Mouse (Mus musculus) embryonic fibroblast, embryonic 13.5 days (primary cell): ENCODE measurements around the gene Pdha2. TPM values are rescaled to one million over a fixed set of nuclear protein-coding genes. Genes with fewer than 3 reads are reported as not detected.

Experiments
- H3K27ac ChIP-seq: 2 replicates; pipeline ENCODE4 v1.5.1; 2012; ENCODE audit warnings: low read length, control low read depth, inconsistent platforms; ENCODE audit not compliant: insufficient read depth
- H3K4me1 ChIP-seq: 2 replicates; pipeline ENCODE4 v1.6.1; 2011; ENCODE audit warnings: low read length; ENCODE audit not compliant: control insufficient read depth, insufficient read depth
- H3K4me3 ChIP-seq: 2 replicates; pipeline ENCODE4 v1.5.1; 2011; ENCODE audit warnings: mild to moderate bottlenecking, control low read depth, low read length; ENCODE audit not compliant: insufficient read depth
- CTCF ChIP-seq: IDR thresholded peaks from 2 replicates; pipeline ENCODE4 v1.5.1; 2011; ENCODE audit warnings: mild to moderate bottlenecking, control low read depth, low read length, moderate library complexity, borderline replicate concordance; ENCODE audit not compliant: insufficient read depth
- POLR2A ChIP-seq: IDR thresholded peaks from 2 replicates; pipeline ENCODE4 v1.6.1; 2011; ENCODE audit warnings: low read depth, mild to moderate bottlenecking, control low read depth, low read length, moderate library complexity
- polyA plus RNA-seq: library from polyadenylated mRNA; stranded (reverse); fragments of >200 nt; gene quantifications from 2 replicates; pipeline ENCODE4 v1.2.4, GENCODE M21; 2011; ENCODE audit warnings: low read depth; ENCODE audit not compliant: missing spikeins, insufficient read length

Pdha2 gene
- not detected in 2 replicates for polyA plus RNA-seq

- no peak within 1 kb of the TSS for H3K27ac ChIP-seq
- H3K4me1 ChIP-seq: no peaks in the 10 kb centered on the region
- TF ChIP-seq CTCF: no peak
- no peak for TF ChIP-seq POLR2A
- H3K4me3 ChIP-seq: no peak within 1 kb of the TSS
Measured at GRCm38 (mm10) chr3:141212255-141212654, at the start of gene Pdha2. Gene Pdha2 (minus strand): TSS chr3:141212355.

- TF ChIP-seq CTCF (no peak), POLR2A (no peak)
- Histone ChIP-seq H3K4me3 (no peak overlapping the region), H3K27ac (no peak overlapping the region), H3K4me1 (no peaks in the 10 kb centered on the region)
Measured at GRCm38 (mm10) chr3:141260518-141260917, 48.4 kb upstream of the Pdha2 start.

GRCm38 (mm10) chr3:141251440-141251839, 39.3 kb upstream of the Pdha2 start:
- H3K4me3 ChIP-seq: no peak overlapping the region
- no peak overlapping the region for H3K27ac ChIP-seq
- TF ChIP-seq POLR2A (no peak), CTCF (no peak)
- no peaks in the 10 kb centered on the region for H3K4me1 ChIP-seq

GRCm38 (mm10) chr3:141244725-141245298, 32.7 kb upstream of the Pdha2 start:
- no peak overlapping the region for H3K27ac ChIP-seq
- no peak overlapping the region for H3K4me3 ChIP-seq
- no peaks in the 10 kb centered on the region for H3K4me1 ChIP-seq
- TF ChIP-seq POLR2A (no peak), CTCF (no peak)

- H3K27ac ChIP-seq: no peak overlapping the region
- no peak for TF ChIP-seq CTCF
- TF ChIP-seq POLR2A: no peak
- no peaks in the 10 kb centered on the region for H3K4me1 ChIP-seq
- no peak overlapping the region for H3K4me3 ChIP-seq
Measured at GRCm38 (mm10) chr3:141238071-141238470, 25.9 kb upstream of the Pdha2 start.

- Histone ChIP-seq H3K27ac (no peak overlapping the region), H3K4me3 (no peak overlapping the region), H3K4me1 (no peaks in the 10 kb centered on the region)
- TF ChIP-seq CTCF: no peak
- no peak for TF ChIP-seq POLR2A
Measured at GRCm38 (mm10) chr3:141229148-141229547, 17.0 kb upstream of the Pdha2 start.

GRCm38 (mm10) chr3:141222339-141222738, 10.2 kb upstream of the Pdha2 start:
- Histone ChIP-seq H3K4me1 (0 out of 2 replicates have a peak, but pooled peaks cover 2% of the 10 kb centered on the region), H3K4me3 (no peak overlapping the region), H3K27ac (no peak overlapping the region)
- TF ChIP-seq POLR2A (no peak), CTCF (no peak)

GRCm38 (mm10) chr3:141218561-141218960, 6.4 kb upstream of the Pdha2 start:
- Histone ChIP-seq H3K4me3 (no peak overlapping the region), H3K27ac (no peak overlapping the region), H3K4me1 (0 out of 2 replicates have a peak, but pooled peaks cover 2% of the 10 kb centered on the region)
- TF ChIP-seq CTCF (no peak), POLR2A (no peak)

- TF ChIP-seq POLR2A (no peak), CTCF (no peak)
- Histone ChIP-seq H3K4me1 (0 out of 2 replicates have a peak, but pooled peaks cover 2% of the 10 kb centered on the region), H3K4me3 (no peak overlapping the region), H3K27ac (no peak overlapping the region)
Measured at GRCm38 (mm10) chr3:141216999-141217398, 4.8 kb upstream of the Pdha2 start.

- H3K27ac ChIP-seq: no peak overlapping the region
- 0 out of 2 replicates have a peak, but pooled peaks cover 2% of the 10 kb centered on the region for H3K4me1 ChIP-seq
- TF ChIP-seq POLR2A (no peak), CTCF (no peak)
- no peak overlapping the region for H3K4me3 ChIP-seq
Measured at GRCm38 (mm10) chr3:141216237-141216636, 4.1 kb upstream of the Pdha2 start.
